Mouse (Mus musculus): Measurements from ENCODE around the gene D230025D16Rik. TPM values are rescaled to one million over a fixed set of nuclear protein-coding genes. Genes with fewer than 3 reads are reported as not detected.
"Not testable (repeated sequence)": the region's sequence is repeated elsewhere in the genome, so short reads cannot be mapped to it uniquely, and the experiment has no call there.

The D230025D16Rik gene
- total and polyA plus RNA-seq, 2 experiments from 2014 or later: 25.5 to 40.7 TPM

- 77% methylated on average over 5 of the region's 5 CpGs for WGBS
- Histone ChIP-seq H3K36me3 (ENCODE audit: insufficient read depth) (peaks cover 16% of the 10 kb centered on the region), H3K27me3 (ENCODE audit: insufficient read depth, low read length) (no peaks in the 10 kb centered on the region), H3K4me3 (ENCODE audit: low read depth, low read length) (peak overlapping the region; percentile 62), H3K9ac (peak overlapping the region; percentile 83), H3K4me1 (ENCODE audit: insufficient read depth) (peaks cover 29% of the 10 kb centered on the region), H3K4me2 (ENCODE audit: low read depth) (peak overlapping the region; percentile 69), H3K9me3 (ENCODE audit: low read length) (no peaks in the 10 kb centered on the region), H3K27ac (ENCODE audit: low read depth, low read length) (peak overlapping the region; percentile 97; the same call in 1 of the 2 replicates)
- ATAC-seq (no peak), DNase-seq (no peak)
- TF ChIP-seq CTCF (IDR thresholded peaks at IDR 0.05; ENCODE audit: low read depth): peak; percentile 17; the same call in 1 of the 2 replicates
These were observed 63.3 kb downstream of the D230025D16Rik start for GRCm38 (mm10) chr8:105288231-105288630.

- WGBS: under 1% methylated on average over 53 of the region's 53 CpGs
- peak overlapping the region; percentile 69 for H3K4me2 ChIP-seq (ENCODE audit: low read depth)
- 0 out of 2 replicates have a peak, but pooled peaks cover 11% of the 10 kb centered on the region for H3K36me3 ChIP-seq (ENCODE audit: insufficient read depth)
- DNase-seq (peak; percentile 99), ATAC-seq (peak; percentile 94)
- peak overlapping the region; percentile 62 for H3K4me3 ChIP-seq (ENCODE audit: low read depth, low read length)
- H3K9ac ChIP-seq: peak overlapping the region; percentile 83
- H3K9me3 ChIP-seq (ENCODE audit: low read length): no peaks in the 10 kb centered on the region
- H3K27me3 ChIP-seq (ENCODE audit: insufficient read depth, low read length): no peaks in the 10 kb centered on the region
- peak; percentile 51 for TF ChIP-seq CTCF (IDR thresholded peaks at IDR 0.05; ENCODE audit: low read depth)
- H3K4me1 ChIP-seq (ENCODE audit: insufficient read depth): peaks cover 29% of the 10 kb centered on the region
- peak overlapping the region; percentile 97 for H3K27ac ChIP-seq (ENCODE audit: low read depth, low read length)
These were observed 64.2 kb downstream of the D230025D16Rik start for GRCm38 (mm10) chr8:105288958-105289732.

- H3K9me3 ChIP-seq (ENCODE audit: low read length): no peaks in the 10 kb centered on the region
- ATAC-seq (peak; percentile 42), DNase-seq (peak; percentile 67)
- peak within 1 kb of the TSS; percentile 62 for H3K4me3 ChIP-seq (ENCODE audit: low read depth, low read length)
- 0 out of 2 replicates have a peak, but pooled peaks cover 7% of the 10 kb centered on the region for H3K36me3 ChIP-seq (ENCODE audit: insufficient read depth)
- peak within 1 kb of the TSS; percentile 69 for H3K4me2 ChIP-seq (ENCODE audit: low read depth)
- peak within 1 kb of the TSS; percentile 83 for H3K9ac ChIP-seq
- 4% methylated on average over 43 of the region's 43 CpGs for WGBS
- TF ChIP-seq CTCF (IDR thresholded peaks at IDR 0.05; ENCODE audit: low read depth): peak; percentile 83
- H3K27me3 ChIP-seq (ENCODE audit: insufficient read depth, low read length): no peaks in the 10 kb centered on the region
- H3K27ac ChIP-seq (ENCODE audit: low read depth, low read length): peak within 1 kb of the TSS; percentile 97
- H3K4me1 ChIP-seq (ENCODE audit: insufficient read depth): peaks cover 29% of the 10 kb centered on the region
These were observed 65.0 kb downstream of the D230025D16Rik start, which contains the start of gene 4931428F04Rik for GRCm38 (mm10) chr8:105289805-105290460. TSS of gene 4931428F04Rik (minus strand) at chr8:105289864.

- DNase-seq (peak; percentile 82), ATAC-seq (no peak)
- H3K36me3 ChIP-seq (ENCODE audit: insufficient read depth): no peaks in the 10 kb centered on the region
- peak overlapping the region; percentile 83; the same call in 1 of the 2 replicates for H3K9ac ChIP-seq
- H3K9me3 ChIP-seq (ENCODE audit: low read length): no peaks in the 10 kb centered on the region
- H3K4me3 ChIP-seq (ENCODE audit: low read depth, low read length): peak overlapping the region; percentile 62
- no peaks in the 10 kb centered on the region for H3K27me3 ChIP-seq (ENCODE audit: insufficient read depth, low read length)
- H3K4me1 ChIP-seq (ENCODE audit: insufficient read depth): peaks cover 29% of the 10 kb centered on the region
- TF ChIP-seq CTCF (IDR thresholded peaks at IDR 0.05; ENCODE audit: low read depth): peak; percentile 89
- 7% methylated on average over 31 of the region's 31 CpGs for WGBS
- H3K27ac ChIP-seq (ENCODE audit: low read depth, low read length): no peak overlapping the region
- peak overlapping the region; percentile 69 for H3K4me2 ChIP-seq (ENCODE audit: low read depth)
These were observed 65.8 kb downstream of the D230025D16Rik start for GRCm38 (mm10) chr8:105290554-105291314.

GRCm38 (mm10) chr8:105291364-105291763 is 66.4 kb downstream of the D230025D16Rik start:
- ATAC-seq; H3K27ac ChIP-seq (ENCODE audit: low read depth, low read length); DNase-seq; H3K9me3 ChIP-seq (ENCODE audit: low read length); H3K4me2 ChIP-seq (ENCODE audit: low read depth); H3K36me3 ChIP-seq (ENCODE audit: insufficient read depth); H3K4me3 ChIP-seq (ENCODE audit: low read depth, low read length); H3K27me3 ChIP-seq (ENCODE audit: insufficient read depth, low read length); H3K9ac ChIP-seq: not testable (repeated sequence)
- peaks cover 26% of the 10 kb centered on the region for H3K4me1 ChIP-seq (ENCODE audit: insufficient read depth)
- WGBS: 89% methylated on average over 8 of the region's 8 CpGs

GRCm38 (mm10) chr8:105291802-105292201 is 66.9 kb downstream of the D230025D16Rik start:
- peaks cover 21% of the 10 kb centered on the region for H3K4me1 ChIP-seq (ENCODE audit: insufficient read depth)
- H3K9ac ChIP-seq; ATAC-seq; DNase-seq; H3K36me3 ChIP-seq (ENCODE audit: insufficient read depth); H3K27ac ChIP-seq (ENCODE audit: low read depth, low read length); H3K9me3 ChIP-seq (ENCODE audit: low read length); H3K4me2 ChIP-seq (ENCODE audit: low read depth); H3K27me3 ChIP-seq (ENCODE audit: insufficient read depth, low read length); H3K4me3 ChIP-seq (ENCODE audit: low read depth, low read length): not testable (repeated sequence)
- 70% methylated on average over 3 of the region's 3 CpGs for WGBS

Data from forebrain, postnatal 0 days (tissue).